Mouse (Mus musculus) ES-E14 (cell line): ENCODE data around the gene Ampd3. TPM values are rescaled to one million over a fixed set of nuclear protein-coding genes. Genes with fewer than 3 reads are reported as not detected.

ENCODE experiments used
- DNase-seq: peaks from one replicate; pipeline ENCODE4 v3.0.0-alpha.2; 2013; ENCODE audit warnings: low read depth, low spot score
- H3K27ac ChIP-seq: 2 replicates; pipeline ENCODE4 v1.5.1; 2012; ENCODE audit warnings: low read depth, mild to moderate bottlenecking, low read length, moderate library complexity, mixed read lengths; ENCODE audit not compliant: poor library complexity, insufficient read depth, severe bottlenecking
- H3K36me3 ChIP-seq: 2 replicates; pipeline ENCODE4 v1.6.1; 2012; ENCODE audit warnings: mild to moderate bottlenecking, low read length, moderate library complexity, mixed read lengths; ENCODE audit not compliant: control insufficient read depth, poor library complexity, insufficient read depth, severe bottlenecking
- H3K4me1 ChIP-seq, 2 experiments: fragments of 150-350 bp in 1 of 2; sonication (generic) in 1 of 2; 2 replicates each; pipeline ENCODE4 v1.6.1; 2012; ENCODE audit warnings: low read length in 2 of 2, mild to moderate bottlenecking in 1 of 2, mixed read lengths in 1 of 2; ENCODE audit not compliant: control insufficient read depth in 2 of 2, insufficient read depth in 2 of 2, poor library complexity in 1 of 2
- H3K4me3 ChIP-seq, 2 experiments: fragments of 150-350 bp in 1 of 2; sonication (generic) in 1 of 2; 2 replicates each; pipeline ENCODE4 v1.5.1; 2012; ENCODE audit warnings: low read length in 2 of 2, low read depth in 1 of 2, mild to moderate bottlenecking in 1 of 2, mixed read lengths in 1 of 2; ENCODE audit not compliant: insufficient read depth in 1 of 2, poor library complexity in 1 of 2, severe bottlenecking in 1 of 2
- H3K9ac ChIP-seq: 2 replicates; pipeline ENCODE4 v1.6.1; 2012; ENCODE audit warnings: low read depth, mild to moderate bottlenecking, low read length, mixed read lengths; ENCODE audit not compliant: poor library complexity, insufficient read depth, severe bottlenecking
- H3K9me3 ChIP-seq: fragments of 150-350 bp; sonication (generic); 2 replicates; pipeline ENCODE4 v1.6.1; 2012; ENCODE audit warnings: low read depth, mild to moderate bottlenecking, low read length; ENCODE audit not compliant: control insufficient read depth, insufficient read depth
- CHD2 ChIP-seq: IDR thresholded peaks from 2 replicates; pipeline ENCODE4 v1.6.1; 2014; ENCODE audit warnings: mild to moderate bottlenecking, low read depth, low read length, inconsistent platforms
- HCFC1 ChIP-seq: IDR thresholded peaks from 2 replicates; pipeline ENCODE4 v1.6.1; 2012; ENCODE audit warnings: low read length, inconsistent platforms, borderline replicate concordance; ENCODE audit not compliant: insufficient read depth
- MAFK ChIP-seq: IDR thresholded peaks from 2 replicates; pipeline ENCODE4 v1.6.1; 2014; ENCODE audit warnings: mild to moderate bottlenecking, low read depth, low read length, inconsistent platforms; ENCODE audit not compliant: insufficient read depth
- ZC3H11A ChIP-seq: IDR thresholded peaks from 2 replicates; pipeline ENCODE4 v1.6.1; 2012; ENCODE audit warnings: low read depth, mild to moderate bottlenecking, inconsistent platforms, low read length, borderline replicate concordance
- ZNF384 ChIP-seq: IDR thresholded peaks from 2 replicates; pipeline ENCODE4 v1.6.1; 2012; ENCODE audit warnings: low read depth, low read length, inconsistent platforms
- in situ Hi-C, 2 experiments: fragments of 600-800 bp; cut with MboI; formaldehyde crosslinking; loops; one replicate each; pipeline ENCODE4 v1.15.1; 2025; ENCODE audit warnings: low sequenced_read_pairs in 2 of 2, inconsistent platforms in 1 of 2; ENCODE audit not compliant: unreplicated experiment in 2 of 2
- total RNA-seq: library from RNA; depleted of rRNA; stranded (reverse); fragments of 300-350 nt; gene quantifications from 2 replicates; pipeline ENCODE4 v1.2.3, GENCODE M21; 2012; rRNA removed

The Ampd3 gene
- total RNA-seq, 1 experiment: 2.4 TPM

GRCm38 (mm10) chr7:110854927-110855546 lies 87.0 kb downstream of the Ampd3 start:
- in situ Hi-C loops: no loop called here

GRCm38 (mm10) chr7:110855604-110856003 lies 87.6 kb downstream of the Ampd3 start:
- TF ChIP-seq ZNF384 (no peak), ZC3H11A (no peak), HCFC1 (no peak), MAFK (no peak), CHD2 (no peak)
- H3K9me3 ChIP-seq: no peaks in the 10 kb centered on the region
- no peaks in the 10 kb centered on the region for H3K36me3 ChIP-seq
- H3K4me3 ChIP-seq: no peak overlapping the region
- H3K4me1 ChIP-seq: no peaks in the 10 kb centered on the region
- no peak for DNase-seq
- in situ Hi-C loops: no loop called here
- no peak overlapping the region for H3K9ac ChIP-seq
- no peak overlapping the region for H3K27ac ChIP-seq

More at GRCm38 (mm10) chr7:110854927-110855546, 87.0 kb downstream of the Ampd3 start:
- H3K4me1 ChIP-seq: no peaks in the 10 kb centered on the region
- no peak for DNase-seq
- no peaks in the 10 kb centered on the region for H3K36me3 ChIP-seq
- no peaks in the 10 kb centered on the region for H3K9me3 ChIP-seq
- no peak overlapping the region for H3K27ac ChIP-seq
- no peak for TF ChIP-seq ZNF384
- no peak for TF ChIP-seq MAFK
- TF ChIP-seq HCFC1: no peak
- TF ChIP-seq ZC3H11A: no peak
- no peak for TF ChIP-seq CHD2
- H3K9ac ChIP-seq: no peak overlapping the region
- H3K4me3 ChIP-seq: no peak overlapping the region

- Histone ChIP-seq H3K27ac (no peak overlapping the region), H3K36me3 (no peaks in the 10 kb centered on the region), H3K9ac (no peak overlapping the region), H3K4me3 (no peak overlapping the region), H3K4me1 (no peaks in the 10 kb centered on the region), H3K9me3 (no peaks in the 10 kb centered on the region)
- in situ Hi-C loops: no loop called here
- no peak for TF ChIP-seq ZC3H11A
- no peak for TF ChIP-seq MAFK
- no peak for TF ChIP-seq ZNF384
- TF ChIP-seq CHD2: no peak
- no peak for TF ChIP-seq HCFC1
- DNase-seq: no peak
Measured at GRCm38 (mm10) chr7:110860129-110860528, 92.1 kb downstream of the Ampd3 start.

Other genes starting within 250 kb of the Ampd3 start
- 17.4 and 21.6 TPM in 2 replicates for gene Sbf2, start 153.3 kb upstream of the Ampd3 start, total RNA-seq
- 4.0 and 6.2 TPM in 2 replicates for gene Adm, start 140.5 kb upstream of the Ampd3 start, total RNA-seq
- 20.8 and 25.0 TPM in 2 replicates for gene Rnf141, start 76.3 kb downstream of the Ampd3 start, total RNA-seq
- gene Lyve1, start 95.0 kb downstream of the Ampd3 start, total RNA-seq: not detected in 2 replicates
- gene Mrvi1, start 214.3 kb downstream of the Ampd3 start, total RNA-seq: 0.21 and 0.27 TPM in 2 replicates